Mouse (Mus musculus): ENCODE data around the gene Rph3a.

- TF ChIP-seq CTCF (IDR thresholded peaks at IDR 0.05; ENCODE audit: low read depth, low read length) (no peak), POLR2A (IDR thresholded peaks at IDR 0.05; ENCODE audit: extremely low read depth, insufficient read depth, low read length) (no peak)
Measured at GRCm38 (mm10) chr5:121041791-121042190, 31.9 kb upstream of the Rph3a start.

All from liver, adult 2 months (tissue).